Mouse (Mus musculus) erythroblast, adult 5-6 weeks (primary cell): ENCODE results near the gene Nrp1. TPM values are rescaled to one million over a fixed set of nuclear protein-coding genes. Genes with fewer than 3 reads are reported as not detected.

Source experiments
- ATAC-seq: replicated peaks from 2 replicates; pipeline ENCODE4 v1.8.0; 2016; ENCODE audit warnings: moderate number of reproducible peaks, mild to moderate bottlenecking, moderate TSS enrichment, inconsistent platforms; ENCODE audit not compliant: poor library complexity, low FRiP score, severe bottlenecking
- total RNA-seq, 2 experiments: library from RNA; stranded (forward) in 1 of 2; stranded (reverse) in 1 of 2; fragments of 150-400 nt in 1 of 2; fragments of 200-764, 138-1000 nt in 1 of 2; gene quantifications; 2 replicates each; pipeline versions ENCODE4 v1.2.3 to v1.2.4; 2015 to 2017; ENCODE audit warnings: low replicate concordance in 2 of 2

Gene Nrp1
- total RNA-seq, 2 experiments from 2014 or later = 4.6 to 11.9 TPM

DNA sequence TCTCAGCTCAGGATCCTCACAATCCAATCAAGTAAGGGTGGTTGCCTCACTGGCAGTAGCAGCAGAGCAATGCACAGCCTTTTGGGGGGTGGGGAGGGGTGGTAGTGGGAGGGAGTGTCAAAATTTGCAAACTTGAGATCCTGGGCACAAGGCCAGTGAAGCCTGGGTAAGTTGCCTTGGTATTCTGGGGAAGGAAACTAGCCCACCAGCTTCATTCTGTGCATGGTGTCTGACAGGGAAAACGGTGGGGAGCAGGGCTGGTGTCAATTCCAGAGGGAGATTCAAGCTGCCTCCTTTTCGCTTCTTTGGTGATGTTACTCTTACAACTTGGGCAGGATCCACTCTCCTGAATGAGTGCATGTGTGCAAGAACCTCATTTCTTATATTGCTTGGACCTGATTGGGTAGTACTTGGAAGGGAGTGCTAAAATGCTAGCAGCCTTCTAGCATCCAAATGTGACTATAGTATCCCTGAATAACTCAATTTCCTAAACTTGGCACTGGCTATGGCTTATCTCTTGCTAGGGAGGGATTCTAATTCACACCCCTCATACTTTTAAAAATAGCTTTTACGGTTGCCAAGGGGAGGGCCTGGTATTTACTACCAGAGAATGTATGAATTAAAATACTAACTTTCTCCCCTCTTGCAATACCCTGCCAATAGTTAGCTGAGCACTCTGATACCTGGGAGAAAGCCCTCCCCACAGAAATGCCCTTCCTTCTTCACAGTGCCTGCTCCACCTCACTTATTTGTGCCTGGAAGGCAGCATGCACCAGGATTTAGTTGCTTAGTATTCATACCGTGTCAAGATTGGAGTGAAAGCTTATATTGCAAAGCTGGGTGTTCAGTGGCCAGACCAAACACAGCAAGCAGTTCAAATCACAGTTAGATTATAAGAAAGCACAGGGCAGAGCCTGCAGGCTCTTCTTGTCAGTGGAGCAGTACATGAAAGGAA is 57.6 kb downstream of the Nrp1 start:
- ATAC-seq = no peak

DNA sequence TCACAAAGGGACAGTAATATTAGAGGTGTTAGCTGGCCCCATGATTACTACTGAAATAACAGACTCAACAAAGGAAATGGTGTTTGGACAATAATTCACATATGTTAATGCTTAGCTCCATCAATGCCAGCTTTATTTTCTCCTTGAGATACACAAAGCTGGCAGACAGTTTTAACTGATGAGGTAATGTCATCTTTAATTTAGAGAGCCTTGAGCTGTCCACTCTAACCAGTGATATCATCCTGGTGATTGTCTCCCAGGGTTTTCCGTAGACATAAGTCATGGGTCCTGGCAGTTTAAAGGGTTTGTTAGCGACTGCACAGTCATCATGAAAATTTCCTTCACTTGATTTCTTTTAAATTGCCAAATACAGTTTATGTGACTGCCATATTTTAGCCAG is 58.5 kb downstream of the Nrp1 start:
- ATAC-seq = no peak

DNA sequence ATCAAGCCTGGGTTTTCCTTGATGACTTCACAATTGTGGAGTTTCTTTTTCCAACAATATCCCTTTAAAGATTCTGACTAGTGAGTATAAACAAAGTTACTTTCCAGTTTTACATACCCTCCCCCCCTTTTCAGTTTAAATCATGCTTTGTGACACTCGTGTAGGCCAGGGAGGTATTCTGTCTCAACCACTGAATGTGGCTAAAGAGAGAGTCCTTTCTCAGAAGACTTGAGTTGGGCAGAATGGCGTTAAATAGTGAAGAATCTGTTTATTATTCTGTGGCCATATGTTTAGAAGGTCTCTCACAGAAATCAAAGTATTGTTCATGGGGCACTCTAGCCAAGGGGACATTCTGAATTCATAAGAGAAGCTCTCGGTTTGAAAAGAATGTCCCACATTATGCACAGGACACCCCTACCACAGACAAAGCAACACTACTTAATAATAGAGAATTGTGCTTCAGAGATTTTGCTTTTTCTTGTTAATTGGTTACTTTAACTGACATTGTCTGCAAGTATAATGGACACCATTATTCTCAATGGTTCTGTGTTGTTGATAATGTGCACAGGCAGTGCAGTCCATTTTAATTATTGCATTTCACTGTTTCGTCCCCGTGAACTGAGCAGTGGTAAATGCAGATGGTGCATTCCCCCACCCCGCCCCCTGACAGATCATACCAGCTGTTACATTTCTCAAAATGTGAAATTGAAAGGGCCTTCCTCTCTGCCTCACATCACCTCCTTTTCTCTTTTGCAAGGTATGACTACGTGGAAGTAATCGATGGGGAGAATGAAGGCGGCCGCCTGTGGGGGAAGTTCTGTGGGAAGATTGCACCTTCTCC is 59.8 kb downstream of the Nrp1 start:
- no peak for ATAC-seq

DNA sequence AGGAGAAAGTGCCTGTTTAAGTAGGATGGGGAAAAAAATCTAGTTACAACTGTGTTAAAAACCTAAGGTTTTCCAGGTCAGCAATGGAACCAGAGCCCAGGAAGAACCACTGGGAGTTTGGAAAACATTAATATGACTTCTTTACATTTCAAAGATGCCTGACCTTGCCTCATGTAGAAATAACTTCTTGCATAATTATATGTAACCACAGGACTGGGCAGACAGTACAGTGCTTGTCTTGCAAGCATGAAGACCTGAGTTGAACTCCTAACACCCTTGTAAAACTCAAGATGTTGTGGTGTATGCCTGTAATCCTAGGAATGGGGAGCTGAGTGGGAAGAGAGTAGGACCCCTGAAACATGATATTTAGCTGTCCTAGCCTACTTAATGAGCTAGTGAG is 61.6 kb downstream of the Nrp1 start:
- ATAC-seq = no peak

DNA sequence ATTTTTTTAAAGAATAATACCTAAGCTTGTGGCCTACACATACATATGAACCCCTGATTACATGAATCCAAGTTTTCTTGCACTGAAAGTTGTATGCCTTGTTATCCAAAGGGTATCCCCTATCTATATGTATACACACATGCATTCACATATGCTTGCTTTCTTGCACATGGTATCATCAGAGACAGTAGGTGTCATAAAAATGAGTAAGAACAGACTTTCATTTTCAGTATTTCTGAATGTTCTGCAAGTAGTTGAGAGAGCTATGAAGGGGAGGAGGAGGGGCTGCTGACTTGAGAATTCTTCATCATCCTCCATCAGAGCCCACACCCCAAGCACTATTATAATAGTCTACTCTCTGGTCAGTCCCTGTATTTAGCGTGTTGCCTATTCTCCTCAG is 62.0 kb downstream of the Nrp1 start:
- ATAC-seq = no peak

DNA sequence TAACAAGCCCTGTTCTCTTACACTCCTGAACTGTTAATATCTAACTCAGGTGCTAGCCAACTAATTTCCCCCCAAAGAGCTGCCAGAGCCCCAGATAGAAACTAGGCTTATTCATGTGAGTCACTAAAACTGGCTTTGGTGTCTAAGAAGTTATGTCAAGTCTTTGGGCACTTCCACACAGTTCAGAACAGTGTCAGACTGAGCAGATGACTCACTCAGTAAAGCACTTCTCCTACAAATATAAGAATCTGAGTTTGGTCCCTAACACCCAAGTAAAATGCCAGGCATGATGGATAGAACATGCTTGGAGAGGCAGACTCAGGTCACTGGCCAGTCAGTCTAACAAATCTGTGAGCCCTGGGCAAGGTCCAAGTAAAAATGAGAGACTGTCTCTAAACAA is 65.4 kb downstream of the Nrp1 start:
- ATAC-seq = no peak

DNA sequence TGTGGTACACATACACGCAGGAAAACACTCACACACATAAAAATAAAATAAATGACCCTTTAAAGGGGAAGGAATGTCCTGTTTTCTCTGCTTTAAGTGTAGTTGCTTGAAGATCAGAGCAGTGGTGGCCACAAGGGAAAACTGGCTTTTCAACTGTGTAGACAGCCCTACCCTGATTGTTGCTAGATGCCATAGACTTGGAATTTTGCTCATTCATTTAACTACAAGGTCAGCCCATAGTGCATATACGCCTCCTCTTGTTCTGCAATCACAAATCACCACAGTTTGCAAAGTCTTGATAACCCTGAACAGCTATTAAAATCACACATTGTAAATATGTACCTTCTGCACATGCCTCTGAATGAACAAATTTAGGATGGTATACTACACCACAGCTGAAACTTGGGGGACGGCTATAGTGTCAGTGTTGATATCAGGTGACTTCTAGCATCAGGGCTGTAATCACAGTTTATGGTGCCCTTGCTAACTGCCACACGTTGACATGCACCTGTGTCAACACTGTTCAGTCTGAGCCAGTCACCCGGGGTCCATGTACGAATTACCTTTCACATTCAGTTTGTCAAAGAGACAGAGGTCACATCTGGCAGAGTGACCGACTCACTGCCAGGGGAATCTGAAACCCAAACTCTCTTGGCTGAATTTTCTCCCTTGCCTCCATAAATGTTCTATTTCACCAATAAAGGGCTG is 66.4 kb downstream of the Nrp1 start:
- ATAC-seq = no peak

DNA sequence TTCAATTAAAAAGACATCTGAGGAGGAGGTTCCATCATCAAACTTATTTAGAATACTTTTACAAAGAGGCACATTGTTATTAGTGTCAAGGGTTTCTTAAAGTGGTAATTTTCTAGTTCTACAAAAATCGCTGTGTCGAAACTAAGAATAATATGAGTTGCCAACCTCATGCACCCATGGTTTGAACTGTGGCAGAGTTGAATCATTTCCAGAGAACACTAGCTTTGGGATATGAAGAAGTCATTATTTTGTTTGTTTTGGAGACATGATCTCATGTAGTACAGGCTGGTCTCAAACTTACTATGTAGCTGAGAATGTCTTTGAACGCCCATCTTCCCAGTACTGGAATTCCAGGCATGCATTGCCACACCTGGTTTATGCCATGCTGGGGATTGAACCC is 68.7 kb downstream of the Nrp1 start:
- no peak for ATAC-seq

DNA sequence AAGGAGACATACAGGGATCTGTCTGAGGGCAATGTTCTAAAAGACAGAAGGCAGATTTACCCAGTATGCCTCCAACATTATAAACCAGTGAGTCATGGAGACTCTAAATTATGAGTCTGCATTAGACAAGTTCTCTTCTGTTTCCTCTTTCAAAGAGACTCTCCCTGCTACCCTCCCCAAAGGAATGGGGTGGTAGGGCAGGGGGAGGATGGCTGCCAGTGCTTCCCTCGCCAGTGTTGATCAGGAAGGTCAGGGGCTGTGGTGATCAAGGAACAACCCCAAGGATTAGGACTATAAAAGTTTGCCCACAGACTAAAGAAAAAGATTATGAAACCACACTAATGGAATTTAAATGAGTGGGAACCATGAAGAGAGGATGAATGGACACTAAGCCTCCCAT is 70.6 kb downstream of the Nrp1 start:
- no peak for ATAC-seq

DNA sequence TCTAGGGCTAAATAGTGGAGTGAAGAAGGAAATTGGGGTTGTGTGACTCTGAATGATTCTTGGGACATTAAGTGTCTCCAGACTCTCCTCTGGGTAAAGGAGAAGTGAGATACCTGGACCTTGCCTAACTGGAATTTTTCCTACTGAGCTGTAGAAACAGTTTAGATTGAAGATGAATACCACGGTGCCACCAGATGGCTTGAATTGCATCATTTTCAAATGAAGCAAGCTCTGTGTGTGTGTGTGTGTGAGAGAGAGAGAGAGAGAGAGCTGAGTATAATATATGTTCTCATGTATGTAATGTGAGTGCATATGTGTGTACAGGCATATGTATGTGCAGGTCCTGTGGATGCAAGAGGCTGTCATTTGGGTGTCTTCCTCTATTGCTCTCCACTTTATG is 72.7 kb downstream of the Nrp1 start:
- ATAC-seq = no peak

DNA sequence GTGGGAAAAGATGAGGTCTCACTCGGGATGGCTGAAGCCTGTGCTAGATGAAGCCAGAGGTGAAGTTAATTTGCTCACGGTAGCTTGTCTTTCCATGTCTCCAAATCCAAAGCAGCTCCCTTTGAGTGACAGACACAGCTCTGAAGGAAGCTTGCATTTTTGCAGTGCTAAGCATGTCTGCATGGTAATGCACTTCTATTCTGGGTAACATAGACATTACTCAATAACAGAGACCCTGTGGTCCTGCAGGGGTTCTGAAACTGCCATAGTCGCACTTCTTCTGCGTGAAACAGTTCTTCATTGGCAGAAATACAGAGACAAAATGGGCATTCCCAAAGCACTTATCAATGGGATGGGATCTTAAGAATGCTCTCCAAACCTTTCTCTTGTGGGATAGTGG is 77.3 kb downstream of the Nrp1 start:
- ATAC-seq = no peak

DNA sequence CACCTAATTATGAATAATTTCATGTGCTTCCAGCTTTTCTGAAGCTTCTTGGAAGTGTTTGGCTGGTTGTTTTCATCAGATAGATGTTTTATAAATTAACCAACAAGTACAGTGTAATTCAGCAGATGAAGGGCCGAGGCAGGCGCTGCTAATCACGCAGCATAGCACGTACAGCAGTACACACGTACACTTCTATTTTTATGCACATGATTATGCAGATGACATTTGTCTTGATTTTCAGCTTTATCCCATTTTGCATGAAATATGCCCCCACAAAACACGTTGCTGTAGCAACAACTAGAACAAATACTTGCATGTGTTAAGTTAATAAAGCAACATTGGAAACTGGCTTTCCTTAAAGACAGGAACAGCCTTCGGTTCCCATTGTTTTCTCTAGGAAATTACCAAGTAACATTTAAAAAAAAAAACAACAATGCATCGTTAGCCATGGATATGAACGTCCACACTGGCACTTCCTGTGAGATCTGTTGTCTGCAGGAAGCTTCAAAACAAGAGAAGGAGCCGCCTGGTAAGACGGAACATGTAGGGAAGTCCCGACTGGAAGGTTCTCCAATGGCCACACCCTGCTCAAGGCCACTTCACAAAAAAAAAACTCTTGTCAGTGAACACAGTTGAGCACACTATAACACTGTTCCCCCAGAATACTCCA is 78.9 kb downstream of the Nrp1 start:
- no peak for ATAC-seq

DNA sequence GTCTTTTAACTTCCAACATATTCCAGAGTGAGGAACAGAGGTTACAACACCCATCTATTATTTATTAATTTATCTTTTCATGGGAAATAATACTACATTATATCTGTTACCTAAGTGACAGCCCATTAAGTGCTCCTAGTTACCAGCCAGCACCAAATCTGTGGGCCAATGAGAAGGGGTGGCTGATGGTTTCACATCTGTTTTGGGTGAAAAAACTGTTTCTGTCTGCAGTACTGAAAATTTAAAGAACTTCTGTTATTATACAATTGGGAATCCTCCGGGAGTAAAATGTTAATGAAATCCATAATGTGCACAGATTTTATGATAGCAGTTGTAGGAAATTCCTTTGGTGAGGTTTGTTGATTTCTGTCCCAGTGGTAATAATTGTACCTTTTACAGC is 83.0 kb downstream of the Nrp1 start:
- no peak for ATAC-seq

DNA sequence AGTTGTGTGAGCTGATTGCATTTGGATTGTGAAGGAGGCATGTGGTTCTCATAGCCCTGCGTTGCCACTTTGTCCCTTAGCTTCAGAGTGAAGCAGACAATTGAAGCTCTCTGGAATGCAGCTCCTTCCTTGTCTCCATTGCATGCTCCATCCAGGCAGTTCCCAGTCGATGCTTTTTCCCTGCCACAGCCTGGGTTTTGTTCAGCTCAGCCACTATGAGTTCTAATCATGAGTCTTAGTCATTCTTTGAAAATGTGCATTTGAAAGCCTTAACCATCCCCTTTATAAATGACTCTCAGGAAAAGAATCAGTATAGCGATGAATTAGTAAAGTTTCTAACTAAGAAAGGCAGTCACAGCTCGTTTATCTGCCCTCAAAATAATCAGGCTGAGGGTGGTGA is 87.2 kb downstream of the Nrp1 start:
- no peak for ATAC-seq

DNA sequence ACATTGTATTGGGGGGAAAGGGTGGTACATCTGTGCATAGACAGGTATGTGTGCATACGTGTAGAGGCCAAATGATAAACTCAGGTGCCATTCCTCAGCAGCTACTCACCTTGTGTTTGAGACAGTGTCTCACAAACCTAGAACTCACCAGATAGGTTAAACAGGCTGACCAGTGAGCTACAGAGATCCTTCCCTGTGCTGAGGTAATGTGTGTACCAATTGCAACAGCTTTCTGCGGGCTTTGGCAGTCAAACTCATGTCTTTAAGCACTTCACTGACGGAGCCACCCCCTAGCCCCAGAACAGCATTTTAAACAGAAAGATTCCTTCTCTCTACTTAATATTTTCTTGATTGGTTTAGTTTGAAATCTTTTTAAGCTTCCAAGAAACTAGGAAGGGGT is 88.2 kb downstream of the Nrp1 start:
- no peak for ATAC-seq

DNA sequence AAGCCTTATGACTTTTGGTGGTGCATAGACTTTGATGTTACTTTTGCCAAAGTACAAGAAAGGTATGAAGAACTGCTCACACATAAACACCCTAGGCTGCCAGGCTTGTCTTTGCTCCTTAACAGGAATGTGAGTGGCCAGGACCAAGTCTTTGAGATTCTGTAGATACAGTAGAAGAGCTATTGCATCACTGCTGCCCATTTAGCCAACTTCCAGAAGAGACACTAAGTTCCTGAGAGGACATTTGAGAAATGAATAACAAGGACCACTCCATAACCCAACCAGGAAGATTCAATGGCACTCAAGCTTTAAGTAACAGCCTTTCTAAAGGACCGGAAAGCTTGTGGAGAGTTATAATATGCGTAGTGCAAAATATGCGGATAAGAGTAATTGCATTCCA is 88.9 kb downstream of the Nrp1 start:
- no peak for ATAC-seq

DNA sequence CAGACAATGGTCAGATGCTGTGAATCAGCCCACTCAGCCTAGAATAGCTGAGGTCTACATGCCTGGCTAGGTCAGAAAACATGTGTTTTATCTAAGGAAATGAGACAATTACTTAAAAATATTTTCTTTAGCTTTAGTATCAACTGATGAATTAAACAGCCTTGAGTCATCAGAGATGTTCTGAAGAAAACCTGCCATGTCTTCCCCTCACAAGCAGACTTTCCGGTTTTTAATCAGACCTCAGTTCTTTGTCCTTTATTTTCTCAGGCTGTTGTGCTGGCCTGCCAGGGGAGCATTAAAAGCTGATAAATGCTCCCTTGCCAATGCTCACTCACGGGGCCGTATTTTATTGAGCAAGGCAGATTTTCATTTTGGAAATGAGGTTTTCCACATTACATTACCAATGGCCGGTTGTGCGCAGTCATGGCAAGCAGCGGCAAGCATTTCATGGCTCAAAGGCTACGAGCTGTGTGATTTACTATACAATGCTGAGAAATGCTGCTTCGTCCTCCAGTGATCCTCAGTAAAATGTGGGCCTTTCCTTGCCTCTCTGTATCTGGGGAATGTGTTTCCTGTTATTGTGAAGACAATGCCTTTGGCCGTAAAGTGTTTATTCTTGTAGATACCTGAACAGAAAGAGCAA is 92.1 kb downstream of the Nrp1 start:
- ATAC-seq = no peak

DNA sequence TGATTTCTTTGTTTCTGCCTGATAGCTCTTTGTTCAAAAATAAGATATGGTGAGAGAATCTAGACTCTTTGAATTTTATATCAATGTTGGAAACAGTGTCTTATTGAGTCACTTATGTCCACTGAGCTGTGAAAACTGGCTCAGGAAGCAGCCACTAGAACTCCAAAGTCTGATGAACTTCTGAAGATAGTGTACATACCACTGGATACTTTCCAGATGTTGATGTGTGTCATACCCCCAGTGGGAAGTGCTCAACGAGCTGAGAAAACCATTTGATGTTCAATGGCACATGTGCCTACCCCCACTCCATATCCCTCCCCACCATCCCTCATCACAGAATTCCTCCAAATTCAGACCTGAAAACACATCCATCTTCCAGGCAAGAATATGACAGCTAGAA is 92.7 kb downstream of the Nrp1 start:
- no peak for ATAC-seq

DNA sequence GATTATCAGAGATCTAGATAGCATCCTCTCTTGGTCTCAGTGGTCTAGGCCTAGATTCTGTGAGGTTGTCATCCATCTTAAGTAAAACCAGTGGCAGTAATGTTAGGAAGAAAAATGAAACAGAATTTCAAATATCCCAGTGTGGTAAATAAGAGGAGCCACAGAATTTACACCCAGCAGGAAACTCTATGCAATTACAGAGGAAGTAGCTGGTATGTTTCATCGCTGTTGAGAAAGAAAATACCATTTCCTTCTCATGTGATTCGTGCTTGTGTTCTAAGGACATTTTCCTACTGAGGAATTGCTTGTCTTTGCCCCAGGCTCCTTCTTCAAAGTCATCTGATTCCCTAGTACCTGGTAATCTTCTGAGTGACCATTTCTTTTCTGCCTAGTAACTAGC is 95.1 kb downstream of the Nrp1 start:
- no peak for ATAC-seq
